Mouse (Mus musculus) adrenal gland, postnatal 25 days (tissue): ENCODE results near the gene Actr8. TPM values are rescaled to one million over a fixed set of nuclear protein-coding genes. Genes with fewer than 3 reads are reported as not detected.

ENCODE experiments used
- DNase-seq: peaks from one replicate; pipeline ENCODE4 v3.0.0; 2021; ENCODE audit warnings: mixed read lengths
- microRNA-seq, 2 experiments: library from miRNA; unstranded; fragments of <30 nt; microRNA quantifications; one replicate each; pipeline ENCODE4 v1.2.0; 2021
- total RNA-seq: library from RNA; stranded (reverse); gene quantifications from 2 replicates; pipeline ENCODE4 v1.2.3, GENCODE M21; 2021

The Actr8 gene
- total RNA-seq, 1 experiment from 2014 or later, result 78.1 TPM

GRCm38 (mm10) chr14:30041836-30042235 lies 63.7 kb downstream of the Actr8 start:
- no peak for DNase-seq

DNA sequence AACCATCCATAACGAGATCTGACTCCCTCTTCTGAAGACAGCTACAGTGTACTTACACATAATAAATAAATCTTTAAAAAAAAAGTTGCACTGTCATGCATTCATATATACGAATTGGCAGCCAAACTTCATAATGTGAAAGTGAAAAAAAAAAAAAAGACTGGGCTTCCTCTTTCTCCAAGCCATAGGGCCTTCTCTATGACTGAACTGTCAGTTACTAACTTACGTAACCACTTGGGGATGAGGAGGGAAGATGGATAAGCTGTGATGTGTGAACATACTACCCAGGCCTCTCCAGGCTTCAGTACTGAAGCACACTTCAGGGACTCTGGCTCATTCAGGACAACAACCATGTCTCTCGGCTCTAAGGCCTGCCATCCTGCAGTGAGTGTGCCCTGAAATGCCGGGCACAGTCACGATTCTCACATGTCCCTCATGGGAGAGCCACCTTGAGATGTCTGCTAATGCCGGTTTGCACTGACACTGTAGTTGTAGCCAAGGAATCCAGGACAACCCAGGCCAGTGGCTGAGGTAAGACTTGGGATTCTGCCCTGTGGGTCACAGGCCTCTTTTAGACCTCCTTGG lies 65.3 kb downstream of the Actr8 start:
- no peak for DNase-seq

GRCm38 (mm10) chr14:30045239-30045638 lies 67.1 kb downstream of the Actr8 start:
- DNase-seq, result no peak

DNA sequence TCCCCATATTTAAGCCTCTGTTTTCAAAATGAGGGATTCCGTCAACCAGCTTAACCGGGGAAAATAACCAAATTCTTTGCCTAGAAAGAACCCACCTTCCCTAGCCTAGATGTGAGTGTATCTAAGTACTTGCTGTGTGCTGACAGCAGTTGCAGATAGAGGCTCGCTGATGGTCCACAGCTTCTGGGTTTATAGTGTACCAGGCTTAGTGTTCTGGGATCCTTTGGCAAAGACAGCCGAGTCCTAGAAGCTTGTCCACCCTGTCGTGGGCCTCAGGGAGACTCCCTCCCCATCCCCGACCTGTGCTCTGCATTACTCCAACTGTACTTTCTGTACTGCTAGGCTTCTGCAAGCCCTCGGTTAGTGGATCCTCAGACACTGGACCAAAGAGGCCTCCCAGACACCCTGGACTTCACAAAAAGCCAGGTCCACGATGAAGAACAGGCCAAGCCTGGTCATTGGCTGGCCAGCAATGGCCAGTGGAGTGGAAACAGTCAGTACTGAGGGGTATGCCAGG lies 67.6 kb downstream of the Actr8 start:
- no peak for DNase-seq

DNA sequence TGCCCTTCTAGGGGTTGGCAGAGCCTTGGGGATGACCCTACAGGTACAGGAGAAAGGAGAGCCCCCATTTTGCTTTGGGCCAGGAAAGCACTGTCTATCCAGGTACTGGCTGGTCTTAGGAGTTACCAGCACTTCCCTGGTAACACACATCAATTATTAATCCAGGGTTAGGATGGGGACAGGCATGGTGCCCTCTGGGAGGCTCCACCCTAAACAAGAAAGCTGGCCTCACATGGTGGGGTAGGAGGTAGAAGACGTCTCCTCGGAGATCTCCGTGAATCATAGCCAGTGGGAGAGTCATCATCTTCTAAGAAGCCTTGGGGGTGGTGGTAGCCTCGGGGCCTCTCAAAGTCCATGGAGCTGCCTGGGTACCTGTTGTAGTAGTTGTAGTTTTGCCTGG lies 68.8 kb downstream of the Actr8 start:
- no peak for DNase-seq

- no peak for DNase-seq
These were observed 69.9 kb downstream of the Actr8 start for GRCm38 (mm10) chr14:30048049-30048448.

GRCm38 (mm10) chr14:30050280-30050679 lies 72.1 kb downstream of the Actr8 start:
- DNase-seq, result no peak

GRCm38 (mm10) chr14:30054922-30055321 lies 76.8 kb downstream of the Actr8 start:
- DNase-seq, result no peak

Small RNAs within 50 kb of the gene (microRNA-seq; reads per million reads assigned to microRNA genes)
- gene Mir6947, result 0 reads per million in 2 experiments

Other genes with a start within 250 kb of the Actr8 start
- gene Selenok, start 10.0 kb upstream of the Actr8 start, total RNA-seq, result 101 and 108 TPM in 2 replicates
- gene Il17rb, start 30.6 kb downstream of the Actr8 start, total RNA-seq, result 1.8 and 3.7 TPM in 2 replicates
- gene Chdh, start 30.7 kb downstream of the Actr8 start, total RNA-seq, result 10.7 and 12.9 TPM in 2 replicates